Comparison of ENCODE assay signal across 7 mouse cellular contexts in genomic region chr17:26243471-26244100, GRCm38 (mm10). TPM values are rescaled to one million over a fixed set of nuclear protein-coding genes. Genes with fewer than 3 reads are reported as not detected.
DNase-seq lines count a peak whose midpoint lies in the region; ATAC-seq lines count a peak whose summit lies in the region.

No protein-coding gene starts in this region.

- H3K9me3 ChIP-seq in embryonic facial prominence, embryonic 15.5 days (replicated peaks) = no peaks in the 10 kb centered on the region; the same call in 1 of the 2 replicates
- no peaks in the 10 kb centered on the region for H3K9me3 ChIP-seq in limb, embryonic 11.5 days (ENCODE audit: control insufficient read depth, low read length)
- no peaks in the 10 kb centered on the region for H3K9me3 ChIP-seq in midbrain, embryonic 11.5 days (ENCODE audit: control insufficient read depth, low read length)
- no peaks in the 10 kb centered on the region for H3K9me3 ChIP-seq in stomach, embryonic 15.5 days

- peak overlapping the region; percentile 62 for H3K9ac ChIP-seq in embryonic facial prominence, embryonic 15.5 days
- H3K9ac ChIP-seq in limb, embryonic 11.5 days (ENCODE audit: low read length) = peak overlapping the region; percentile 56
- H3K9ac ChIP-seq in midbrain, embryonic 11.5 days (ENCODE audit: low read length) = peak overlapping the region; percentile 63
- H3K9ac ChIP-seq in stomach, embryonic 15.5 days = peak overlapping the region; percentile 68

- H3K36me3 ChIP-seq in embryonic facial prominence, embryonic 15.5 days = no peaks in the 10 kb centered on the region
- H3K36me3 ChIP-seq in limb, embryonic 11.5 days (ENCODE audit: control insufficient read depth, insufficient read depth, low read length) = no peaks in the 10 kb centered on the region
- no peaks in the 10 kb centered on the region for H3K36me3 ChIP-seq in midbrain, embryonic 11.5 days (ENCODE audit: control insufficient read depth, insufficient read depth, low read length)
- H3K36me3 ChIP-seq in stomach, embryonic 15.5 days = no peaks in the 10 kb centered on the region

- peak; percentile 54 for ATAC-seq in CD4-positive, CD25-positive, alpha-beta regulatory T cell, adult 4 months
- peak; percentile 81 for ATAC-seq in embryonic facial prominence, embryonic 15.5 days (ENCODE audit: insufficient number of reproducible peaks, low FRiP score, low TSS enrichment, low read depth)
- peak; percentile 87 for ATAC-seq in limb, embryonic 11.5 days (ENCODE audit: insufficient number of reproducible peaks, low FRiP score, low TSS enrichment, low read depth)
- no peak; the same call in none of the 2 replicates for ATAC-seq in midbrain, embryonic 11.5 days (ENCODE audit: low FRiP score)
- peak; percentile 71 for ATAC-seq in stomach, embryonic 15.5 days (ENCODE audit: insufficient read depth, low FRiP score, low read depth)

- intact Hi-C loops in heart, postnatal 10 days (cut with DNase I) = loop anchor here (2.0 to 5.0 kb wide), 3 partner anchors 105 to 959 kb away; partner anchors contain the start of genes Axin1, Lemd2 and Mrpl28

- peak overlapping the region; percentile 72 for H3K4me3 ChIP-seq in embryonic facial prominence, embryonic 15.5 days (replicated peaks)
- H3K4me3 ChIP-seq in limb, embryonic 11.5 days (ENCODE audit: low read depth, low read length) = peak overlapping the region; percentile 72
- H3K4me3 ChIP-seq in midbrain, embryonic 11.5 days (ENCODE audit: low read depth, low read length) = peak overlapping the region; percentile 57
- H3K4me3 ChIP-seq in stomach, embryonic 15.5 days (replicated peaks) = peak overlapping the region; percentile 77

- WGBS in embryonic facial prominence, embryonic 15.5 days = 1% methylated on average over 32 of the region's 32 CpGs
- under 1% methylated on average over 32 of the region's 32 CpGs for WGBS in limb, embryonic 11.5 days
- under 1% methylated on average over 32 of the region's 32 CpGs for WGBS in midbrain, embryonic 11.5 days
- 1% methylated on average over 32 of the region's 32 CpGs for WGBS in stomach, embryonic 15.5 days

- H3K27me3 ChIP-seq in embryonic facial prominence, embryonic 15.5 days = no peaks in the 10 kb centered on the region
- no peaks in the 10 kb centered on the region for H3K27me3 ChIP-seq in limb, embryonic 11.5 days (ENCODE audit: control insufficient read depth, insufficient read depth, low read length)
- no peaks in the 10 kb centered on the region for H3K27me3 ChIP-seq in midbrain, embryonic 11.5 days (ENCODE audit: control insufficient read depth, insufficient read depth, low read length)
- H3K27me3 ChIP-seq in stomach, embryonic 15.5 days (replicated peaks) = no peaks in the 10 kb centered on the region

- DNase-seq in Muller cell, postnatal 12 days (ENCODE audit: inconsistent ontology term) = peak; percentile 82
- DNase-seq in heart, postnatal 10 days = peak; percentile 83 to 86
- no peak for DNase-seq in limb, embryonic 11.5 days (ENCODE audit: low spot score)
- peak; percentile 97 for DNase-seq in midbrain, embryonic 11.5 days (ENCODE audit: low spot score, missing footprints)

- peak overlapping the region; percentile 83 for H3K27ac ChIP-seq in embryonic facial prominence, embryonic 15.5 days (replicated peaks)
- H3K27ac ChIP-seq in limb, embryonic 11.5 days (replicated peaks; ENCODE audit: low read depth, low read length) = no peak overlapping the region
- peak overlapping the region; percentile 36; the same call in 1 of the 2 replicates for H3K27ac ChIP-seq in midbrain, embryonic 11.5 days (ENCODE audit: low read depth, low read length)
- peak overlapping the region; percentile 84 for H3K27ac ChIP-seq in stomach, embryonic 15.5 days

- H3K4me2 ChIP-seq in embryonic facial prominence, embryonic 15.5 days (replicated peaks) = peak overlapping the region; percentile 83
- H3K4me2 ChIP-seq in limb, embryonic 11.5 days (ENCODE audit: low read depth, severe bottlenecking) = peak overlapping the region; percentile 72
- peak overlapping the region; percentile 68 for H3K4me2 ChIP-seq in midbrain, embryonic 11.5 days
- peak overlapping the region; percentile 76 for H3K4me2 ChIP-seq in stomach, embryonic 15.5 days

- H3K4me1 ChIP-seq in embryonic facial prominence, embryonic 15.5 days = peaks cover 15% of the 10 kb centered on the region
- H3K4me1 ChIP-seq in limb, embryonic 11.5 days (ENCODE audit: control insufficient read depth, insufficient read depth, low read length) = 0 out of 2 replicates have a peak, but pooled peaks cover 2% of the 10 kb centered on the region
- H3K4me1 ChIP-seq in midbrain, embryonic 11.5 days (ENCODE audit: control insufficient read depth, insufficient read depth, low read length) = peaks cover 7% of the 10 kb centered on the region; the same call in 1 of the 2 replicates
- H3K4me1 ChIP-seq in stomach, embryonic 15.5 days = peaks cover 9% of the 10 kb centered on the region; the same call in 1 of the 2 replicates

RNA-seq across cellular contexts. Expression of gene Fam234a, which starts 0.5 kb away (rescaled TPM):
- polyA plus RNA-seq in CD4-positive, CD25-positive, alpha-beta regulatory T cell, adult 4 months (2017; shearing (Covaris generic)) = 10 to 100 TPM; 12.6 to 23.0 TPM
- 50.8 and 56.2 TPM in 2 replicates for polyA plus RNA-seq in embryonic facial prominence, embryonic 15.5 days (2015; fragmentation: Nextera tagmentation; extraction: Ambion mirVana)
- total RNA-seq in heart, postnatal 10 days (2021) = 10 to 100 TPM; 87.4 to 96.7 TPM
- polyA plus RNA-seq in limb, embryonic 11.5 days (2014; fragmentation: Nextera tagmentation; extraction: Ambion mirVana) = 25.7 and 26.0 TPM in 2 replicates
- polyA plus RNA-seq in midbrain, embryonic 11.5 days (2014; fragmentation: Nextera tagmentation; extraction: Ambion mirVana) = 16.9 and 19.6 TPM in 2 replicates
- 73.6 and 75.6 TPM in 2 replicates for polyA plus RNA-seq in stomach, embryonic 15.5 days (2015; fragmentation: Nextera tagmentation; extraction: Ambion mirVana)

RNA-seq across cellular contexts. Expression of gene Luc7l, which starts 9.1 kb away (rescaled TPM):
- 10 to 100 TPM; 59.7 to 67.6 TPM for polyA plus RNA-seq in CD4-positive, CD25-positive, alpha-beta regulatory T cell, adult 4 months (2017; shearing (Covaris generic))
- polyA plus RNA-seq in embryonic facial prominence, embryonic 15.5 days (2015; fragmentation: Nextera tagmentation; extraction: Ambion mirVana) = 99.6 and 111 TPM in 2 replicates
- 10 to 100 TPM; 31.5 to 32.7 TPM for total RNA-seq in heart, postnatal 10 days (2021)
- 146 and 153 TPM in 2 replicates for polyA plus RNA-seq in limb, embryonic 11.5 days (2014; fragmentation: Nextera tagmentation; extraction: Ambion mirVana)
- 127 and 137 TPM in 2 replicates for polyA plus RNA-seq in midbrain, embryonic 11.5 days (2014; fragmentation: Nextera tagmentation; extraction: Ambion mirVana)
- 91.1 and 97.0 TPM in 2 replicates for polyA plus RNA-seq in stomach, embryonic 15.5 days (2015; fragmentation: Nextera tagmentation; extraction: Ambion mirVana)

RNA-seq across cellular contexts. Expression of gene Arhgdig, which starts 36.0 kb away (rescaled TPM):
- polyA plus RNA-seq in CD4-positive, CD25-positive, alpha-beta regulatory T cell, adult 4 months (2017; shearing (Covaris generic)) = not detected
- polyA plus RNA-seq in embryonic facial prominence, embryonic 15.5 days (2015; fragmentation: Nextera tagmentation; extraction: Ambion mirVana) = 30.5 and 36.6 TPM in 2 replicates
- 1 to 10 TPM; 1.6 to 1.7 TPM for total RNA-seq in heart, postnatal 10 days (2021)
- polyA plus RNA-seq in limb, embryonic 11.5 days (2014; fragmentation: Nextera tagmentation; extraction: Ambion mirVana) = 3.5 and 4.7 TPM in 2 replicates
- polyA plus RNA-seq in midbrain, embryonic 11.5 days (2014; fragmentation: Nextera tagmentation; extraction: Ambion mirVana) = 5.8 and 6.4 TPM in 2 replicates
- 118 and 143 TPM in 2 replicates for polyA plus RNA-seq in stomach, embryonic 15.5 days (2015; fragmentation: Nextera tagmentation; extraction: Ambion mirVana)

RNA-seq across cellular contexts. Expression of gene Rgs11, which starts 40.8 kb away (rescaled TPM):
- polyA plus RNA-seq in CD4-positive, CD25-positive, alpha-beta regulatory T cell, adult 4 months (2017; shearing (Covaris generic)) = 10 to 100 TPM in 1 of 2 experiments, 1 to 10 TPM in 1; 6.2 to 14.2 TPM
- 14.8 and 19.8 TPM in 2 replicates for polyA plus RNA-seq in embryonic facial prominence, embryonic 15.5 days (2015; fragmentation: Nextera tagmentation; extraction: Ambion mirVana)
- 1 to 10 TPM; 1.6 to 1.8 TPM for total RNA-seq in heart, postnatal 10 days (2021)
- polyA plus RNA-seq in limb, embryonic 11.5 days (2014; fragmentation: Nextera tagmentation; extraction: Ambion mirVana) = 1.1 and 1.8 TPM in 2 replicates
- polyA plus RNA-seq in midbrain, embryonic 11.5 days (2014; fragmentation: Nextera tagmentation; extraction: Ambion mirVana) = 0.18 and 0.40 TPM in 2 replicates
- polyA plus RNA-seq in stomach, embryonic 15.5 days (2015; fragmentation: Nextera tagmentation; extraction: Ambion mirVana) = 27.2 and 32.1 TPM in 2 replicates

RNA-seq across cellular contexts. Expression of gene Pdia2, which starts 44.7 kb away (rescaled TPM):
- not detected for polyA plus RNA-seq in CD4-positive, CD25-positive, alpha-beta regulatory T cell, adult 4 months (2017; shearing (Covaris generic))
- polyA plus RNA-seq in embryonic facial prominence, embryonic 15.5 days (2015; fragmentation: Nextera tagmentation; extraction: Ambion mirVana) = 0.67 and 0.88 TPM in 2 replicates
- total RNA-seq in heart, postnatal 10 days (2021) = not detected
- 0.27 and 1.1 TPM in 2 replicates for polyA plus RNA-seq in limb, embryonic 11.5 days (2014; fragmentation: Nextera tagmentation; extraction: Ambion mirVana)
- 0.18 and 0.30 TPM in 2 replicates for polyA plus RNA-seq in midbrain, embryonic 11.5 days (2014; fragmentation: Nextera tagmentation; extraction: Ambion mirVana)
- polyA plus RNA-seq in stomach, embryonic 15.5 days (2015; fragmentation: Nextera tagmentation; extraction: Ambion mirVana) = 121 and 146 TPM in 2 replicates
